15 mouse cellular contexts compared by ENCODE assay signal in genomic region chr14:118688643-118689042, GRCm38 (mm10). TPM values are rescaled to one million over a fixed set of nuclear protein-coding genes. Genes with fewer than 3 reads are reported as not detected.
DNase-seq lines count a peak whose midpoint lies in the region; ATAC-seq lines count a peak whose summit lies in the region.
"Had no signal": no experiment of that assay in that cellular context is flagged by ENCODE, and none has a peak within 500 bp of the region (broad histone marks: within the 10 kb centered on the region; RNA-seq: fewer than 3 reads in every experiment).

No protein-coding gene starts in this region.

- no peaks in the 10 kb centered on the region for H3K36me3 ChIP-seq in forebrain, embryonic 13.5 days (ENCODE audit: poor library complexity, severe bottlenecking)
- H3K36me3 ChIP-seq in forebrain, embryonic 16.5 days (ENCODE audit: control insufficient read depth, insufficient read depth) = no peaks in the 10 kb centered on the region
- no peaks in the 10 kb centered on the region for H3K36me3 ChIP-seq in neural tube, embryonic 11.5 days (ENCODE audit: control insufficient read depth, insufficient read depth, low read length)
- H3K36me3 ChIP-seq in splenic B cell, adult 2 months (ENCODE audit: control insufficient read depth, insufficient read depth, low read length, poor library complexity, severe bottlenecking) = no peaks in the 10 kb centered on the region
- H3K36me3 ChIP-seq: embryonic facial prominence, embryonic 12.5 days had no signal

- no peak overlapping the region for H3K9ac ChIP-seq in forebrain, embryonic 13.5 days
- H3K9ac ChIP-seq in forebrain, embryonic 16.5 days (replicated peaks; ENCODE audit: low read depth, low read length) = no peak overlapping the region
- H3K9ac ChIP-seq in neural tube, embryonic 11.5 days (ENCODE audit: low read length) = no peak overlapping the region
- H3K9ac ChIP-seq: embryonic facial prominence, embryonic 12.5 days had no signal

- no peak overlapping the region for H3K4me3 ChIP-seq in forebrain, embryonic 13.5 days
- no peak overlapping the region for H3K4me3 ChIP-seq in forebrain, embryonic 16.5 days (replicated peaks; ENCODE audit: low read length)
- no peak overlapping the region for H3K4me3 ChIP-seq in neural tube, embryonic 11.5 days (ENCODE audit: low read depth, low read length)
- H3K4me3 ChIP-seq: embryonic facial prominence, embryonic 12.5 days; megakaryocyte, embryonic 14.5 days had no signal

- DNase-seq in neural tube, embryonic 11.5 days (ENCODE audit: low spot score) = no peak
- DNase-seq in neural tube, embryonic 10.5 days (ENCODE audit: extremely low spot score, low spot score) = no peak
- peak; percentile 57 to 68 for DNase-seq in kidney, postnatal 4 days
- DNase-seq in splenic B cell, adult 2 months (ENCODE audit: low read depth, low spot score) = peak; percentile 40
- DNase-seq in ovary, adult 18-20 months (ENCODE audit: low spot score) = no peak
- DNase-seq: adrenal gland, adult 8-10 months; gastrocnemius, postnatal 25 days; spleen, adult 18-20 months; thymus, postnatal 4 days had no signal

- H3K27ac ChIP-seq in forebrain, embryonic 13.5 days = no peak overlapping the region
- no peak overlapping the region for H3K27ac ChIP-seq in forebrain, embryonic 16.5 days (ENCODE audit: low read length)
- H3K27ac ChIP-seq in neural tube, embryonic 11.5 days (ENCODE audit: low read depth, low read length) = no peak overlapping the region
- H3K27ac ChIP-seq: embryonic facial prominence, embryonic 12.5 days; kidney, postnatal 0 days had no signal

- 0 out of 2 replicates have a peak, but pooled peaks have one; percentile 21 for ATAC-seq in forebrain, embryonic 13.5 days
- no peak for ATAC-seq in forebrain, embryonic 16.5 days
- ATAC-seq in neural tube, embryonic 11.5 days (ENCODE audit: insufficient read depth, low FRiP score, low TSS enrichment) = 0 out of 2 replicates have a peak, but pooled peaks have one; percentile 13
- no peak for ATAC-seq in frontal cortex, adult (ENCODE audit: low TSS enrichment)

- H3K9me3 ChIP-seq in forebrain, embryonic 13.5 days (replicated peaks) = no peaks in the 10 kb centered on the region
- no peaks in the 10 kb centered on the region for H3K9me3 ChIP-seq in forebrain, embryonic 16.5 days (ENCODE audit: control insufficient read depth, low read length)
- H3K9me3 ChIP-seq in neural tube, embryonic 11.5 days (ENCODE audit: control insufficient read depth, low read length) = no peaks in the 10 kb centered on the region
- H3K9me3 ChIP-seq: embryonic facial prominence, embryonic 12.5 days had no signal

- WGBS in forebrain, embryonic 13.5 days = 51% methylated on average over 5 of the region's 5 CpGs
- 35% methylated on average over 5 of the region's 5 CpGs for WGBS in forebrain, embryonic 16.5 days
- 68% methylated on average over 5 of the region's 5 CpGs for WGBS in neural tube, embryonic 11.5 days

- no peaks in the 10 kb centered on the region for H3K27me3 ChIP-seq in forebrain, embryonic 13.5 days
- no peaks in the 10 kb centered on the region for H3K27me3 ChIP-seq in forebrain, embryonic 16.5 days (replicated peaks; ENCODE audit: control insufficient read depth, insufficient read depth, low read length)
- H3K27me3 ChIP-seq in neural tube, embryonic 11.5 days (ENCODE audit: control insufficient read depth, insufficient read depth, low read length) = no peaks in the 10 kb centered on the region
- no peaks in the 10 kb centered on the region for H3K27me3 ChIP-seq in splenic B cell, adult 2 months (ENCODE audit: control insufficient read depth, insufficient read depth, low read length, poor library complexity, severe bottlenecking)
- H3K27me3 ChIP-seq: embryonic facial prominence, embryonic 12.5 days; megakaryocyte, embryonic 14.5 days had no signal

- no peak overlapping the region for H3K4me2 ChIP-seq in forebrain, embryonic 13.5 days
- H3K4me2 ChIP-seq in forebrain, embryonic 16.5 days (ENCODE audit: low read length) = no peak overlapping the region
- no peak overlapping the region for H3K4me2 ChIP-seq in neural tube, embryonic 11.5 days (ENCODE audit: low read depth)
- H3K4me2 ChIP-seq: embryonic facial prominence, embryonic 12.5 days had no signal

- H3K4me1 ChIP-seq in forebrain, embryonic 13.5 days = peaks cover 9% of the 10 kb centered on the region
- H3K4me1 ChIP-seq in forebrain, embryonic 16.5 days (replicated peaks; ENCODE audit: control insufficient read depth, insufficient read depth, low read length) = peaks cover 2% of the 10 kb centered on the region; the same call in 1 of the 2 replicates
- H3K4me1 ChIP-seq in neural tube, embryonic 11.5 days (ENCODE audit: control insufficient read depth, insufficient read depth, low read length) = no peaks in the 10 kb centered on the region

RNA-seq across cellular contexts. Expression of gene Abcc4, which starts 17.4 kb away (rescaled TPM):
- 0.96 and 1.2 TPM in 2 replicates for polyA plus RNA-seq in forebrain, embryonic 13.5 days (2015; fragmentation: Nextera tagmentation; extraction: Ambion mirVana)
- 1.2 and 1.4 TPM in 2 replicates for polyA plus RNA-seq in forebrain, embryonic 16.5 days (2015; fragmentation: Nextera tagmentation; extraction: Ambion mirVana)
- 3.3 and 3.5 TPM in 2 replicates for polyA plus RNA-seq in neural tube, embryonic 11.5 days (2014; fragmentation: Nextera tagmentation; extraction: Ambion mirVana)

Comparison
In these comparisons a context has a peak if more than half of its experiments do, and no peak if none do; other contexts are left out.
1. ATAC-seq: peak in forebrain, embryonic 13.5 days (single experiment) and neural tube, embryonic 11.5 days (single experiment); none in forebrain, embryonic 16.5 days (single experiment) and frontal cortex, adult (single experiment).
2. DNase-seq: peak in kidney, postnatal 4 days (2 of 2) and splenic B cell, adult 2 months (single experiment); none in neural tube, embryonic 11.5 days (single experiment), neural tube, embryonic 10.5 days (single experiment) and ovary, adult 18-20 months (single experiment).